Mouse (Mus musculus) limb, embryonic 14.5 days (tissue): ENCODE measurements at regions not wholly inside any gene's neighbourhood (a gene's known extent, or its start where the extent isn't known, plus 50 kb on each side); places are given as distances from the start of the nearest gene placed in this dataset.

Experiments
- ATAC-seq: fragments of 200-750 bp; cut with Nextera tagmentation; 2 replicates; pipeline ENCODE4 v1.8.0; 2017; ENCODE audit warnings: low read depth, moderate number of reproducible peaks, moderate TSS enrichment; ENCODE audit not compliant: low FRiP score
- DNase-seq: peaks from one replicate; pipeline ENCODE4 v3.0.0-alpha.2; 2015; ENCODE audit warnings: low spot score
- H3K27ac ChIP-seq: fragments of 300-500 bp; sonication (generic); replicated peaks from 2 replicates; pipeline ENCODE4 v1.5.1; 2014; ENCODE audit warnings: low read depth, mild to moderate bottlenecking, low read length, moderate library complexity, mixed read lengths
- H3K27me3 ChIP-seq: fragments of 300-500 bp; sonication (generic); 2 replicates; pipeline ENCODE4 v1.6.1; 2014; ENCODE audit warnings: low read length, mixed read lengths; ENCODE audit not compliant: control insufficient read depth, insufficient read depth
- H3K36me3 ChIP-seq: fragments of 300-500 bp; sonication (generic); 2 replicates; pipeline ENCODE4 v1.6.1; 2014; ENCODE audit warnings: mild to moderate bottlenecking, low read length, moderate library complexity, mixed read lengths; ENCODE audit not compliant: control insufficient read depth, insufficient read depth
- H3K4me1 ChIP-seq: fragments of 300-500 bp; sonication (generic); 2 replicates; pipeline ENCODE4 v1.6.1; 2014; ENCODE audit warnings: antibody characterized with exemption, low read length, mixed read lengths; ENCODE audit not compliant: control insufficient read depth, insufficient read depth
- H3K4me2 ChIP-seq: fragments of 300-500 bp; sonication (generic); replicated peaks from 2 replicates; pipeline ENCODE4 v1.6.1; 2014; ENCODE audit warnings: low read depth, mild to moderate bottlenecking, low read length, moderate library complexity; ENCODE audit not compliant: severe bottlenecking
- H3K4me3 ChIP-seq: fragments of 300-500 bp; sonication (generic); replicated peaks from 2 replicates; pipeline ENCODE4 v1.5.1; 2014; ENCODE audit warnings: low read length
- H3K9ac ChIP-seq: fragments of 300-500 bp; sonication (generic); 2 replicates; pipeline ENCODE4 v1.6.1; 2014; ENCODE audit warnings: mild to moderate bottlenecking, low read depth, low read length, moderate library complexity; ENCODE audit not compliant: severe bottlenecking
- H3K9me3 ChIP-seq: fragments of 300-500 bp; sonication (generic); 2 replicates; pipeline ENCODE4 v1.6.1; 2016; ENCODE audit warnings: low read length; ENCODE audit not compliant: control insufficient read depth
- POLR2A ChIP-seq: fragments of 200-500 bp; IDR thresholded peaks from 2 replicates; pipeline ENCODE4 v1.8.0; 2012; ENCODE audit warnings: inconsistent platforms, mild to moderate bottlenecking, moderate library complexity, borderline replicate concordance; ENCODE audit not compliant: insufficient read depth, insufficient read length; ENCODE audit errors: extremely low read depth
- WGBS: fragments of 180-500 bp; shearing (Covaris S2); extraction: QIAGEN DNeasy Blood & Tissue Kit; methylation state at CpG from one replicate; pipeline ENCODE4 v1.1.7; 2014; 5-methylcytosine and 5-hydroxymethylcytosine counted together

DNA sequence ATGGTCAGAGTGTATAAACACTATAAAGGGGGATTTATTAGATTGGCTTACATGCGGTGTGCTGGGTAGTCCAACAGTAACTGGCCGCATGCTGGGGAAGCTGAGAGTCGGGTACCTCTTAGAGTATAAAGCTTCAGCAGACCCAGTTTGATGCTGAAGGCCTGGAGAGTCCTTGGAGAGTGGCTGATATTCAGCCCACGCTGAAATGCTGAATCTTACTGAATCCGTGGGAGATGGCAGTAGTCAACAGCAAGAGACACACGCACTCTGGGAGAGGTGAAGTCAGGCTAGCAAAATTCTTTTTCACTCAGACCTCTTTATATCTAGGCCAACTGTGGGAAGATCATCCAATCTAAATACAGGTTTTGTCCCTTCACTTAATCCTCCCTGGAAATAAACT is 214.1 kb upstream of the Tsc22d2 start:
- Histone ChIP-seq H3K36me3 (no peaks in the 10 kb centered on the region), H3K9me3 (no peaks in the 10 kb centered on the region), H3K27ac (no peak overlapping the region), H3K4me2 (no peak overlapping the region), H3K4me1 (peaks cover 9% of the 10 kb centered on the region; the same call in 1 of the 2 replicates), H3K9ac (no peak overlapping the region), H3K27me3 (no peaks in the 10 kb centered on the region), H3K4me3 (no peak overlapping the region)
- DNase-seq, result no peak
- no peak for TF ChIP-seq POLR2A
- WGBS, result 78% methylated on average over 6 of the region's 6 CpGs
- no peak for ATAC-seq

DNA sequence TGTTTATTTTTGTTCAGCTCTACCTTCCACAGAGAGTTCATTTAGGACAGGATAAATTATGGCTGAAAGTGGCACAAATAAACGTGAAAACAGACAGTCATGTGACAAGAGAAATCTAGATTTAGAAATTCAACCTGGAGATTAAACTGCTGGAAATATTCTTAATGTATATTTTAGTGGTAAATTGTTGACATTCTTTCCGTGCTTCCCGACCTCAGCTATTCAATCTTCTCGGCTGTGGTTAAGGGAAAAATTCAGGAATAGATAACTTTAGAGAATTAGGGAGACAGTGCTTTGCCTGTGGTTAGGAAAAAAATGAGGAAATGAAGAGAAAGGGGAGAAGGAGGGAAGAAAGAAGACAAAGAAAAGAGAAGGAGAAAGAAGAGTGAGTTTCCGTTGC is 211.7 kb upstream of the Tsc22d2 start:
- WGBS, result 61% methylated on average over 5 of the region's 5 CpGs
- Histone ChIP-seq H3K27ac (no peak overlapping the region), H3K4me3 (no peak overlapping the region), H3K4me1 (peaks cover 15% of the 10 kb centered on the region; the same call in 1 of the 2 replicates), H3K9me3 (no peaks in the 10 kb centered on the region), H3K36me3 (no peaks in the 10 kb centered on the region), H3K4me2 (no peak overlapping the region), H3K27me3 (no peaks in the 10 kb centered on the region), H3K9ac (no peak overlapping the region)
- ATAC-seq, result no peak
- DNase-seq, result no peak
- TF ChIP-seq POLR2A, result no peak

DNA sequence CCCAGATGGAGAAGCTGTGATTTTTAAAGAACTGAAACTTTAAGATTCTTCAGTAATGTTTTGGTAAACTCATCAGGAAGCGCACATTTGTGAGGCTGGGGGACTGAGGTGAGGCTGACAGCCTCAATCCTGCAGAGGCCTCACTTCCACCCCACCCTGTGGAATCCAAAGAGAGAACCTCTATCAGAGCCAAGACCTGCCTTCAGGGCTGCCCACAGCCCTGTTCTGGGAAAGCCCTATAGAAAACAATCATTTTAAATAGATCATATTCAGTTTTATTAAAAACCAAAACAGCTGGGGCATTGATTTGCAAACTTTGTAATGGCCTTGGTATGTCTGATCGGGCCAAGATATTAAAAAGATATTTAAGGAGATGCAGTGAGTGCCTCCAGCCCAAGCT is 210.7 kb upstream of the Tsc22d2 start:
- no peaks in the 10 kb centered on the region for H3K9me3 ChIP-seq
- H3K9ac ChIP-seq, result no peak overlapping the region
- no peaks in the 10 kb centered on the region for H3K36me3 ChIP-seq
- 63% methylated on average over 2 of the region's 2 CpGs for WGBS
- H3K4me1 ChIP-seq, result peaks cover 15% of the 10 kb centered on the region; the same call in 1 of the 2 replicates
- no peaks in the 10 kb centered on the region for H3K27me3 ChIP-seq
- no peak for TF ChIP-seq POLR2A
- ATAC-seq, result no peak; the same call in 1 of the 2 replicates
- no peak overlapping the region for H3K4me2 ChIP-seq
- no peak overlapping the region; the same call in 1 of the 2 replicates for H3K27ac ChIP-seq
- peak; percentile 36 for DNase-seq
- H3K4me3 ChIP-seq, result no peak overlapping the region

DNA sequence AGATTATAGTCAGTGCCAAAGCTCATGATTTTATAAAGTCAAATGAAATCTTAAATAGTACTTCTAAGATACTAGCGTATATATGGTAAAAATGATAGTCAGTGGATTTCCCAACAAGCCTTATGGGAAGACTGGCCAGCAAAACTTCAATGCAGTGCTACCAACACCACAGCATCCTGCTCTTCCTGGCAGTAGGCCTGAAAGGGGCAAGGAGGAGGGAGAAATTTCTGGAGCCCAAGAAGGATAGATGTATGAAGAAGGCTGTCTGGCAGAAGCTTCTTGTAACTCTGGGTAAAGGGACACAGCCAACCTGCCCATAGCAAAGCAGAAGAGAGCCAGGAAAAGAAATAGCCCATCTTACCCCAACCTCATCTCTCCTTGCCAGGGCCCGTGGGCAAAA is 209.0 kb upstream of the Tsc22d2 start:
- Histone ChIP-seq H3K4me3 (no peak overlapping the region), H3K36me3 (no peaks in the 10 kb centered on the region), H3K9ac (no peak overlapping the region), H3K9me3 (no peaks in the 10 kb centered on the region), H3K27me3 (no peaks in the 10 kb centered on the region), H3K27ac (peak overlapping the region; percentile 26; the same call in 1 of the 2 replicates), H3K4me1 (peaks cover 15% of the 10 kb centered on the region; the same call in 1 of the 2 replicates), H3K4me2 (no peak overlapping the region)
- 92% methylated on average over 2 of the region's 2 CpGs for WGBS
- ATAC-seq, result no peak
- TF ChIP-seq POLR2A, result no peak
- DNase-seq, result no peak

DNA sequence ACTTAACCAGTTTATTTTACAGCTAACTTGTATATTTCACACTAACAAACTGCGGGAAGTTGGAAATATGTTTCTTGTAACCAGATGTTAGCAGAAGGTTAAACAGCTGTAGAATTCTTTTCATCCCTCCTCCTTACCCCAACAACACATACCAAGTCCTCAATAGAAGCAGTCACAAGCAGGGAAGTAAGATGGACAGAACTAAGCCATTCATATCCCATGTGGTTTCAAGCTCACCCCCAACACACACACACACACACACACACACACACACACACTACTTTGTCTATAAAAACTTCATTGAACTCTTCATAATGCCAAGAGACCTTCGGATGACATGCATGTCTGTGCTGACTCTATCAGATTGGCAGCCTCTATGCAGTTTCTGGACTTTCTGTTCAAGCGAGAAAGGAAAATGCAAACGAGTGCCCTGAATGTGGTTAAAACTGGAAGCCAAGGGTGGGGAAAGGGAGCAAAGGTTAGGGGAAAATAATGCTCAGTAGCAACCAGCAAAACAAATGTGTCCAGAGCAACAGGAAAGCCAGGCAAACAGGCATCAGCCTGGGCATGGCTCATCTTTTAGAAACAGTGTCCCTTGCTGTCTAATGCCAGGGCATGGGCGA is 207.6 kb upstream of the Tsc22d2 start:
- no peaks in the 10 kb centered on the region for H3K27me3 ChIP-seq
- no peak for DNase-seq
- peaks cover 15% of the 10 kb centered on the region; the same call in 1 of the 2 replicates for H3K4me1 ChIP-seq
- H3K4me3 ChIP-seq, result no peak overlapping the region
- TF ChIP-seq POLR2A, result no peak
- H3K9ac ChIP-seq, result no peak overlapping the region
- H3K27ac ChIP-seq, result 0 out of 2 replicates have a peak overlapping the region, but pooled peaks have one; percentile 19
- H3K9me3 ChIP-seq, result no peaks in the 10 kb centered on the region
- no peaks in the 10 kb centered on the region for H3K36me3 ChIP-seq
- WGBS, result 53% methylated on average over 5 of the region's 5 CpGs
- ATAC-seq, result peak; percentile 57; the same call in 1 of the 2 replicates
- no peak overlapping the region for H3K4me2 ChIP-seq
